Mouse (Mus musculus) CH12.LX (cell line): ENCODE measurements around the gene Hcfc1. TPM values are rescaled to one million over a fixed set of nuclear protein-coding genes. Genes with fewer than 3 reads are reported as not detected.

Experiments
- DNase-seq: peaks from one replicate; pipeline ENCODE4 v3.0.0-alpha.2; 2013; ENCODE audit errors: extremely low read depth
- H3K27ac ChIP-seq: 2 replicates; pipeline ENCODE4 v1.5.1; 2012; ENCODE audit warnings: low read depth, mild to moderate bottlenecking, control low read depth, moderate library complexity; ENCODE audit not compliant: insufficient read depth
- H3K27me3 ChIP-seq: replicated peaks from 2 replicates; pipeline ENCODE3; 2012; ENCODE audit warnings: inconsistent platforms
- H3K36me3 ChIP-seq, 2 experiments: replicated peaks in 1 of 2; 2 replicates each; pipeline versions ENCODE3 to v1.6.1; 2012; ENCODE audit warnings: inconsistent platforms in 1 of 2, low read length in 1 of 2, mild to moderate bottlenecking in 1 of 2, mixed read lengths in 1 of 2, moderate library complexity in 1 of 2; ENCODE audit not compliant: control insufficient read depth in 1 of 2, insufficient read depth in 1 of 2
- H3K4me1 ChIP-seq, 2 experiments: 2 replicates each; pipeline ENCODE4 v1.6.1; 2012; ENCODE audit warnings: inconsistent platforms in 1 of 2, moderate library complexity in 1 of 2; ENCODE audit not compliant: insufficient read depth in 2 of 2, control insufficient read depth in 1 of 2
- H3K4me2 ChIP-seq: 2 replicates; pipeline ENCODE4 v1.6.1; 2012; ENCODE audit warnings: low read depth, mild to moderate bottlenecking, control low read depth; ENCODE audit not compliant: poor library complexity, insufficient read depth, severe bottlenecking
- H3K4me3 ChIP-seq, 3 experiments: fragments of 150-350 bp in 1 of 3; sonication (generic) in 1 of 3; replicated peaks in 1 of 3; 2 replicates each; pipeline versions ENCODE3 to v1.5.1; 2011 to 2012; ENCODE audit warnings: low read depth in 2 of 3, low read length in 2 of 3, mild to moderate bottlenecking in 2 of 3, moderate library complexity in 2 of 3, control low read depth in 1 of 3, improper control_type of control experiment in 1 of 3, inconsistent platforms in 1 of 3, mixed read lengths in 1 of 3; ENCODE audit not compliant: poor library complexity in 1 of 3
- H3K79me2 ChIP-seq: replicated peaks from 2 replicates; pipeline ENCODE4 v1.6.1; 2012; ENCODE audit warnings: mild to moderate bottlenecking, moderate library complexity; ENCODE audit not compliant: control insufficient read depth, poor library complexity, insufficient read depth, severe bottlenecking; ENCODE audit errors: extremely low read depth
- H3K9ac ChIP-seq: 2 replicates; pipeline ENCODE4 v1.6.1; 2012; ENCODE audit warnings: low read depth, mild to moderate bottlenecking, control low read depth, moderate library complexity; ENCODE audit not compliant: insufficient read depth
- H3K9me3 ChIP-seq: replicated peaks from 2 replicates; pipeline ENCODE3; 2012; ENCODE audit warnings: low read length, inconsistent platforms, mixed read lengths
- CHD1 ChIP-seq: IDR thresholded peaks from 2 replicates; pipeline ENCODE4 v1.6.1; 2012; ENCODE audit warnings: low read depth, low read length, improper control_type of control experiment, inconsistent platforms
- CHD2 ChIP-seq: IDR thresholded peaks from 2 replicates; pipeline ENCODE4 v1.6.1; 2011; ENCODE audit warnings: low read length, improper control_type of control experiment
- E2F4 ChIP-seq: IDR thresholded peaks from 2 replicates; pipeline ENCODE4 v1.6.1; 2011; ENCODE audit warnings: low read depth, low read length, improper control_type of control experiment; ENCODE audit not compliant: insufficient replicate concordance
- ELF1 ChIP-seq: IDR thresholded peaks from 2 replicates; pipeline ENCODE4 v1.6.1; 2014; ENCODE audit warnings: low read depth, mild to moderate bottlenecking, inconsistent platforms, low read length, improper control_type of control experiment
- EP300 ChIP-seq: IDR thresholded peaks from 2 replicates; pipeline ENCODE4 v1.6.1; 2011; ENCODE audit warnings: low read length, improper control_type of control experiment
- ETS1 ChIP-seq: conservative IDR thresholded peaks from 2 replicates; pipeline ENCODE4 v1.6.1; 2012; ENCODE audit warnings: low read depth, mild to moderate bottlenecking, inconsistent platforms, low read length, improper control_type of control experiment, moderate library complexity
- GABPA ChIP-seq: IDR thresholded peaks from 2 replicates; pipeline ENCODE4 v1.6.1; 2012; ENCODE audit warnings: low read depth, low read length, improper control_type of control experiment, inconsistent platforms; ENCODE audit not compliant: insufficient replicate concordance
- HCFC1 ChIP-seq: IDR thresholded peaks from 2 replicates; pipeline ENCODE4 v1.6.1; 2012; ENCODE audit warnings: low read depth, mild to moderate bottlenecking, inconsistent platforms, low read length, improper control_type of control experiment
- JUND ChIP-seq: conservative IDR thresholded peaks from 2 replicates; pipeline ENCODE4 v1.6.1; 2011; ENCODE audit warnings: low read depth, low read length, improper control_type of control experiment
- MAFK ChIP-seq: IDR thresholded peaks from 2 replicates; pipeline ENCODE4 v1.6.1; 2011; ENCODE audit warnings: low read length, improper control_type of control experiment; ENCODE audit not compliant: insufficient replicate concordance
- PAX5 ChIP-seq: IDR thresholded peaks from 2 replicates; pipeline ENCODE4 v1.6.1; 2012; ENCODE audit warnings: low read length, inconsistent platforms, mixed read lengths
- RCOR1 ChIP-seq: conservative IDR thresholded peaks from 2 replicates; pipeline ENCODE4 v1.6.1; 2012; ENCODE audit warnings: low read depth, mild to moderate bottlenecking, inconsistent platforms, low read length, improper control_type of control experiment
- SMC3 ChIP-seq: IDR thresholded peaks from 2 replicates; pipeline ENCODE4 v1.6.1; 2011; ENCODE audit warnings: low read depth, low read length, improper control_type of control experiment
- TCF12 ChIP-seq: IDR thresholded peaks from 2 replicates; pipeline ENCODE4 v1.6.1; 2014; ENCODE audit warnings: low read depth, mild to moderate bottlenecking, inconsistent platforms, low read length, improper control_type of control experiment
- USF1 ChIP-seq: IDR thresholded peaks from 2 replicates; pipeline ENCODE4 v1.6.1; 2014; ENCODE audit warnings: low read depth, mild to moderate bottlenecking, inconsistent platforms, low read length, improper control_type of control experiment
- ZMIZ1 ChIP-seq: IDR thresholded peaks from 2 replicates; pipeline ENCODE4 v1.6.1; 2012; ENCODE audit warnings: low read depth, mild to moderate bottlenecking, inconsistent platforms, low read length, improper control_type of control experiment
- ZNF384 ChIP-seq: IDR thresholded peaks from 2 replicates; pipeline ENCODE4 v1.6.1; 2012; ENCODE audit warnings: low read depth, low read length, improper control_type of control experiment, inconsistent platforms
- dilution Hi-C: fragments of 300-500 bp; cut with MboI; formaldehyde crosslinking; loops from 2 replicates; pipeline ENCODE4 v1.14.3; 2020; ENCODE audit warnings: low sequenced_read_pairs; ENCODE audit not compliant: extremely low pct_unique_long_range_greater_than_20kb, extremely low pct_ligation_motif_present
- in situ Hi-C: fragments of 300-500 bp; cut with MboI; formaldehyde crosslinking; loops from 3 replicates; pipeline ENCODE4 v1.14.3; 2019; ENCODE audit warnings: low sequenced_read_pairs, low pct_ligation_motif_present, low pct_unique_long_range_greater_than_20kb, mixed read lengths
- polyA plus RNA-seq: library from polyadenylated mRNA; unstranded; fragments of >175 nt; gene quantifications from 2 replicates; pipeline ENCODE4 v1.2.1, GENCODE M21; 2012; ENCODE audit warnings: low read depth; ENCODE audit not compliant: insufficient read length
- total RNA-seq, 2 experiments: library from RNA; depleted of rRNA; stranded (reverse); fragments of 300-350 nt in 1 of 2; fragments of >200 nt in 1 of 2; gene quantifications; 2 replicates each; pipeline ENCODE4 v1.2.3; 2012 to 2014

Gene Hcfc1
- total and polyA plus RNA-seq, 3 experiments = 37.6 to 98.2 (median 58.5) TPM

GRCm38 (mm10) chrX:73967177-73968075 is 1.3 kb upstream of the Hcfc1 start (continued):
- TF ChIP-seq ZNF384 = peak; percentile 60
- TF ChIP-seq SMC3 = no peak
- TF ChIP-seq MAFK = no peak
- TF ChIP-seq ZMIZ1 = peak; percentile 33; the same call in 1 of the 2 replicates
- TF ChIP-seq ELF1 = 0 out of 2 replicates have a peak, but pooled peaks have one; percentile 11
- TF ChIP-seq PAX5 = no peak
- peak; percentile 41; the same call in 1 of the 2 replicates for TF ChIP-seq HCFC1
- TF ChIP-seq E2F4 = peak; percentile 93; the same call in 1 of the 2 replicates
- 0 out of 2 replicates have a peak, but pooled peaks have one; percentile 15 for TF ChIP-seq CHD1

DNA sequence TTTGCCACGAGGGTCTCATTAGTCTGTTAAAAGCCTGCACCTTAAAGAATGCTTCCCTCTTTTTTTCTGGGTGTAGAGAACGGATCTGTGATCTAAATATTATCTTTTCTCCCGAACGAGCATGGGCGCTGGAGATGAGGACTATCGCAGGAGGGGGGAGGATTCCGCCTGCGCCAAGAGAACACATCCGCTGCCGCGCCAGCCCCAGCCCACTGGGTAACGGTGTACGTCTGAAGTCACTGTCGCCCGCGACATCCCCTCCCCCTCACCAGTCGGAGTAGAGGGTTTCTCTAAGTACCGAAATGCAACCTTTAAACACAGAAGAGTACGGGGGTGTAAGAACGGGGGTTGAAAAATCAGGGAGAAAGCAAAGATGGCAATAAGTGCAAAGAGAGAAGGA is 850 bp downstream of the Hcfc1 start:
- H3K36me3 ChIP-seq = peaks cover 34 to 39% of the 10 kb centered on the region in 2 experiments
- peaks cover 58% of the 10 kb centered on the region for H3K79me2 ChIP-seq
- H3K4me1 ChIP-seq = peaks cover 8 to 52% of the 10 kb centered on the region in 2 experiments; a peak in 3 of 4 replicates
- DNase-seq = peak; percentile 32
- in situ Hi-C loops (no loop called here), dilution Hi-C loops (no loop called here)
- H3K9ac ChIP-seq = peak overlapping the region; percentile 84
- H3K27ac ChIP-seq = peak overlapping the region; percentile 17; the same call in 1 of the 2 replicates
- no peak for TF ChIP-seq RCOR1
- no peak for TF ChIP-seq SMC3
- no peak for TF ChIP-seq HCFC1
- no peak for TF ChIP-seq ZMIZ1
- TF ChIP-seq ETS1 = no peak
- TF ChIP-seq GABPA = no peak
- no peak for TF ChIP-seq EP300
- no peak for TF ChIP-seq TCF12
- no peak for TF ChIP-seq JUND
- no peak for TF ChIP-seq MAFK
- no peak for TF ChIP-seq CHD2
- TF ChIP-seq USF1 = no peak
- H3K4me3 ChIP-seq = peak overlapping the region; percentile 74 to 96 (median 95)
- H3K4me2 ChIP-seq = peak overlapping the region; percentile 94; the same call in 1 of the 2 replicates
- no peaks in the 10 kb centered on the region for H3K27me3 ChIP-seq
- H3K9me3 ChIP-seq = no peaks in the 10 kb centered on the region
